Mouse (Mus musculus): ENCODE results near the gene St7l.

GRCm38 (mm10) chr3:104914986-104915385 lies 51.2 kb downstream of the St7l start:
- TF ChIP-seq POLR2A (IDR thresholded peaks at IDR 0.05; ENCODE audit: extremely low read depth, insufficient read depth, low read length): no peak
- no peak for TF ChIP-seq CTCF (IDR thresholded peaks at IDR 0.05; ENCODE audit: extremely low read depth, insufficient read depth, low read length)

Data from cortical plate, adult 2 months (tissue).